Mouse (Mus musculus): ENCODE measurements around the gene Tbcc.

GRCm38 (mm10) chr17:46884766-46885165 is 5.7 kb upstream of the Tbcc start:
- TF ChIP-seq CTCF (IDR thresholded peaks at IDR 0.05; ENCODE audit: low read depth) = no peak
- no peak for TF ChIP-seq EP300 (IDR thresholded peaks at IDR 0.05; ENCODE audit: low read depth)

All from heart, postnatal 0 days (tissue).